Mouse (Mus musculus) layer of hippocampus, adult 6 months (tissue): ENCODE measurements around the gene Glis3. TPM values are rescaled to one million over a fixed set of nuclear protein-coding genes. Genes with fewer than 3 reads are reported as not detected.

Experiments
- long read RNA-seq, 2 experiments: library from polyadenylated mRNA; unstranded; transcript quantifications; one replicate each; pipeline ENCODE4 v2.0.0; 2019 to 2020
- polyA plus RNA-seq: library from polyadenylated mRNA; unstranded; fragments of <200 nt; fragmentation: Nextera tagmentation; gene quantifications from 2 replicates; pipeline ENCODE4 v1.2.3, GENCODE M21; 2021

Glis3 gene
- 2.3 and 3.1 TPM in 2 replicates for polyA plus RNA-seq
- long read RNA-seq, experiment 1, partial matches to known transcripts = 0 of 4 reads
- long read RNA-seq, experiment 1, other reads (novel, unspliced or antisense) = 4 of 4 reads
- long read RNA-seq, experiment 2, partial matches to known transcripts = 0 of 13 reads
- long read RNA-seq, experiment 2, other reads (novel, unspliced or antisense) = 13 of 13 reads

GRCm38 (mm10) chr19:28679776-28680391 lies at the start of gene Glis3:
Gene Glis3 (minus strand): TSS chr19:28680077.

Other genes starting within 250 kb of the Glis3 start
- gene Slc1a1, start 155.0 kb upstream of the Glis3 start, polyA plus RNA-seq = 20.4 and 26.9 TPM in 2 replicates